In genomic region chr13:9181666-9182264, GRCm38 (mm10) we compare ENCODE assay signal across 8 mouse cellular contexts.
DNase-seq lines count a peak whose midpoint lies in the region; ATAC-seq and TF ChIP-seq lines count a peak whose summit lies in the region.

No protein-coding gene starts in this region.

- H3K4me2 ChIP-seq in hindbrain, embryonic 12.5 days (replicated peaks), result no peak overlapping the region

- no peaks in the 10 kb centered on the region for H3K4me1 ChIP-seq in hindbrain, embryonic 12.5 days

- no peaks in the 10 kb centered on the region for H3K27me3 ChIP-seq in Patski
- no peaks in the 10 kb centered on the region for H3K27me3 ChIP-seq in hindbrain, embryonic 12.5 days

- ATAC-seq in Patski, result peak; percentile 62
- ATAC-seq in hindbrain, embryonic 12.5 days (ENCODE audit: low FRiP score), result peak; percentile 81
- ATAC-seq in megakaryocyte, adult 5-6 weeks (ENCODE audit: poor library complexity, severe bottlenecking), result peak; percentile 85

- in situ Hi-C loops in Patski (cut with MboI; ENCODE audit: low pct_unique_long_range_greater_than_20kb), result loop anchor here (5.0 to 10.0 kb wide), 3 partner anchors 286 to 666 kb away; no protein-coding TSS in a partner anchor

- H3K27ac ChIP-seq in hindbrain, embryonic 12.5 days, result no peak overlapping the region

- peak overlapping the region; percentile 35; the same call in 1 of the 2 replicates for H3K9ac ChIP-seq in hindbrain, embryonic 12.5 days

- no peaks in the 10 kb centered on the region for H3K36me3 ChIP-seq in hindbrain, embryonic 12.5 days

- no peak overlapping the region for H3K4me3 ChIP-seq in hindbrain, embryonic 12.5 days

- WGBS in hindbrain, embryonic 12.5 days, result 10% methylated on average over 11 of the region's 11 CpGs

- no peaks in the 10 kb centered on the region for H3K9me3 ChIP-seq in hindbrain, embryonic 12.5 days (replicated peaks)

- CTCF ChIA-PET in Patski (lab: Charles Lee), result interaction anchor here (0.6 to 3.5 kb wide), 5 partner anchors 10 to 665 kb away, joined by 3 to 16 read pairs (median 4); no protein-coding TSS in a partner anchor

- DNase-seq in Patski (ENCODE audit: low read depth, low spot score), result no peak
- peak; percentile 74 for DNase-seq in cerebellum, adult 8-10 months
- peak; percentile 20 to 90 for DNase-seq in frontal cortex, adult 2 months (ENCODE audit: extremely low spot score in 1 of 2, low spot score in 1 of 2)
- peak; percentile 82 to 86 for DNase-seq in layer of hippocampus, postnatal 10 days (ENCODE audit: low spot score in 2 of 2)
- peak; percentile 83 to 88 for DNase-seq in right cerebral cortex, adult 2 months (ENCODE audit: low spot score in 2 of 2)
- DNase-seq in urinary bladder, postnatal 25 days (ENCODE audit: low spot score), result peak; percentile 82

- TF ChIP-seq CTCF in Patski (IDR thresholded peaks at IDR 0.05), result peak; percentile 91

- POLR2A ChIA-PET in Patski (lab: Charles Lee), result no interaction called here
